Mouse (Mus musculus) layer of hippocampus, postnatal 10 days (tissue): ENCODE results near the gene Cfap45. TPM values are rescaled to one million over a fixed set of nuclear protein-coding genes. Genes with fewer than 3 reads are reported as not detected.

Experiments used
- DNase-seq, 2 experiments: peaks; one replicate each; pipeline ENCODE4 v3.0.0; 2021; ENCODE audit warnings: low spot score in 2 of 2
- total RNA-seq, 2 experiments: library from RNA; stranded (reverse); gene quantifications; 2 replicates each; pipeline ENCODE4 v1.2.3; 2021

The Cfap45 gene
- total RNA-seq, 2 experiments from 2014 or later = 3.3 to 4.9 TPM

DNA sequence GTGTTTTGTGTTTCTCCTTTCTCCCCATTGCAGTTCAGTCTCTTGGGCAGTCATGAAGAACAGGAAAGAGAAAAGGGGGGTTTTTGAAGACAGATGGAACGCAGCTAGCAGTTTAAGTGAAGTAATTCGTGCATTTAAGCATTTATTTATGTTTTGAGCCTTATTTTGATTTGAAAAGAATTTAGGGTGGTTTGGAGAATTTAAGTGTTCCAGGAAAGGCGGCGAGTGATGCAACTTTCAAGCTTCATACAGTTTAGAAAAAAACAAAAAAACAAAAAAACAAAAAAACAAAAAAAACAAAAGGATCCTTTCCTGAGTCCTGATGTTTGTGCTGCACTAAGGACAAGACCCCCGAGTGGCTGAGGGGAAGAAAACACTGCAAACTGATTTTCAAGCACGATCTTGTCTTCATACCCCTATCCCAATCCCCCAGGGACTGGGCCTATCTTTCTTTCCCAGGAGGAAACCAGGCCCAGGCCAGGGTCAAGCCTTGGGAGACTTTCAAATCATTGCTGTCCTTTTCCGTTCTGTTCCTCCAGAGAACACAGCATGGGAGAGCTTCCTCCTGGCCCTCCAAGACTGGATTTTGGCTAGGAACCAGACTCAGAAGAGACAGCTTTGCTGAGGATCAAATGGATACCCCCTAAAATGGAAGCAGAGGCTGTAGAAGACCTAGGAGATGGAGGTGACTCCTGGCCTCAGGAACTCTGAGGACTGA lies 5.9 kb upstream of the Cfap45 start:
- no peak for DNase-seq

DNA sequence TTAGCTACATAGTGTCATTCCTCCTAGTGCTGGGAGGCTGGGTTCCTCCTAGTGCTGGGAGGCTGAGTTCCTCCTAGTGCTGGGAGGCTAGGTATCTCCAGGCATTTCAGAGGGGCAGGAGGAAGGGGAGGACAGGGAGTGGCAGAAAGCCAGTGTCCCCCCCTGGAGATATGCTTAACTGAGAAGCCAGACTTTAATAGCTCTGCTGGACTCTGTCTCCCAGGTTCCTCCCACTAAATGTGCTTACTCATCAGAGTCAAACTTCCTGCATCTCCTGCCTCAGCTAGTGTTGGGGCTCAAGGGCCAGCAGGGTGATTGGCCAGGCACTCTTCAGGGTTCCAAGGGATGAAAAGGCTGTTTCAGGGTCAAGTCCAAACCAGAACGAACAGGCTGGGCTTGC lies 5.2 kb upstream of the Cfap45 start:
- DNase-seq = no peak

DNA sequence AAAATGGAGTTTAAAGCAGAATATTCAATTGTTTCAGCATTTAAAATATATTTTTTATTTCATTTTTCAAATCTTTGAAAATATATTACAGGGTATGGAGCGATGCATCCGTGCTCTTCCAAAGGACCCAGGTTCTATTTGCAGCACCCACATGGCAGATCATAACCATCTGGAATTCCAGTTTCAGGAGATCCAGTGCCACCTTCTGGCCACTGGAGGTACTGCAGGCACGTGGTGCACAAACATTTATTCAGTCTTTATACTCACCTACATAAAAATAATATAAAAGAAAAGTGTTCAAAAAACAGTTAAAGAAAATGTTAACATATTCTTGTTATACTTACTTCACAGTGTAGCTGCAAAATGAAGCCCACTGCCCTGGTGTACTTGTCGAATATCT lies 2.6 kb upstream of the Cfap45 start:
- DNase-seq = no peak

DNA sequence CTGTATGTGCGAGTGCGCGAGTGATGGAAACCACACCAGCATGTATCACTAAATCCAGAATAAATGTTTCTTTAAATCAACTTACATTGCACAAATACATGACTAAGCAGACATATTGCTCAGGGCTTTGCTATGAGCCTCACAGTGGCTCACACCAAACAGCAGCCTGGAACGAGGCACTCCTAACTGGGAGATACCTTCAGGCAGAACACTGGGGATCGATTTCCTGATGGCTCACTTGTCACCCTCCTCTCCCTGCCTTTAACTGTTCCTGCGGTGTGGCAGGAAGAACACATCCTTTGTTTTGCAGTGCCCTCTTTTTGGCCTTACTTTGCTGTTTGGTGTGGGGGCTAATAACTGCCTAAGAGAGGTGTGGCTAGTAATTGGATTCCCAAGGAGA lies 957 bp upstream of the Cfap45 start:
- no peak for DNase-seq

DNA sequence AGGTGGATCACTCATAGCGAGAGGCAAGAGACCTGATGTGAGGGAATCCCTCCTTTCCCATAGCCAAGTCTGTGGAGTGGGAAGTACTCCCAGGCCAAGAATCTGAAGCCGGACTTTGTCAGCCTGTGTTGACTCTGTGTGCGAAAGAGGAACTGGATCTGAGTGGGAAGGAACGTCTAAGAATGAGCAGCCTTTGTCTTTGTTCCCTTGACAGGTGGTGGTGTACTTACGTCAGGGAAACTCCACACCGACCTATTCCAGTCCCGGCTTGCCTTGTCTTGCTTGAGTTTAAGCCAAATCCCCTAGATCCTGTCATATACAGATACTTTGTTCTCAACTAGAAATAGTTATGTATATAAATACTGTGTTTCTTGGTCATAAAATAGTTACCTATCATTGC lies 1.9 kb downstream of the Cfap45 start:
- no peak for DNase-seq

DNA sequence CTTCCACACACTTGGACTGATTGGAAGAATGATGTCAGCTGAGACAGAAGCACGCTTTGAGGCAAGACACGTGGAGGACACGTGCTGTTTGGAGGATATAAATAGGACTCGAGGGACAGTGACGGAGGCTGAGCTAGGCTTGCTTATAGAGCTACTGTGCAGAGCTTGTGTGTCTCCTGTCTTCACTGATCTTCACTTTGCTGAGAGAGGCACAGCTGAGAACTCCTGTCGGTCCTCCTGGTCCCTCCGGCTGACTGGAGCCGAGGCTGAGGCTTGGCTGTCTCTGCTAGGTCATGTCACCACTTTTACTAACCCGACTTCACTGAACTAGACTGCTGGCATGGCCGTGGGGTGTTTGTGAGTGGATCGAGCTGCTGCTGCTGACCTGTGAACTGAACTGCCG lies 3.1 kb downstream of the Cfap45 start:
- DNase-seq = no peak

DNA sequence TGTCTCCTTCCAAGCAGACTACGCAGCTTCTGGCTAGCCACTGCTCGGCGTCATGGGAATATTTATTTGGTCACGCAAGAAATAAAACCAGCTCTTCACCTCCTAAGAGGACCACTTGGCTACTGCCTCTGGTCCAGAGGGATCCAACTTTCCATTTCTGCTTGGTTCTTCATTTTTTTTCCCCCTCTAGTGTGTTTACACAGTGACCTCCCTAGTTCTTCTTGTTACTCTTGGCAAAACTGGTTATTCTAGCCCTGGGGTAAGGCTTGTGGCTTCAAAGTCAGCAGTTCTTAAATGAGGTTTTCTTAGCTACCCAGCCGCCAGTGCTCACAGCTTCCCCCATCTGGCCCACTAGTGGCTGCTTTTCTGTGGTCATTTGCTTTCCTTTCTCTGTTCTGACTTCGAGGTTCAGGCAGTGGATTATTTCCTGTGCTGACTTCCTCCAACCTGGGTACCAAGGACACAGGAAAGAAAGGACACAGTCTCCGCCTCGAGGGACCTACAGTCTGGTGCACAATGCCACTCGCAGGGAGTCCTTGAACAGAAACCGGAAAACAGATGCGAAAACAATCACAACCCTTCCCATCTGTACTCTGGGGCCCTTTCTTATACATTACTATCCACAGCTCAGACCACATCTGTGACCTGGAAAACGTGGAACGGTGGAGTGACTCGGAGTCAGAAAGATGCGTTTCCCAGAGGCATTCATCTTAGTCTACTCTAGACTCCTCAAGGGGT lies 4.6 kb downstream of the Cfap45 start:
- DNase-seq = no peak

DNA sequence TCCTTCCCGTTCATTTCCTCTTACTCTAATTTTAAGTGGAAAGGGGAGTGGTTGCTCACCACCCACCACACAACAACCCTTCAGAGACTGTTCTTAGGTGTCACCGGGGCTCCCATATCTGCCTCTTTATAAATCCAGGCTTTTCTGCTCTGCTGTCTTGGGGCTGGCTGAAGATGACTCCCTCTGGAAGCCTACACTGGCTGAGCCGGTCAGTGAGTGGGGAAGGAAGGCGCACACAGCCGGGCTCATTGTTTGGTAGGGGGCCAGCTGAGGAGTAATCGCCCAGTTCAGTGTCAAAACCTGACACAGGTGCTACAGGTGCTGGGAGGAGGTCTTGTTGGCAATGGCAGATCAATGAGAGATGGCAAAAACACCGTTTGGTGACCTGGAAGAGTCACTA lies 5.4 kb downstream of the Cfap45 start:
- DNase-seq = no peak

DNA sequence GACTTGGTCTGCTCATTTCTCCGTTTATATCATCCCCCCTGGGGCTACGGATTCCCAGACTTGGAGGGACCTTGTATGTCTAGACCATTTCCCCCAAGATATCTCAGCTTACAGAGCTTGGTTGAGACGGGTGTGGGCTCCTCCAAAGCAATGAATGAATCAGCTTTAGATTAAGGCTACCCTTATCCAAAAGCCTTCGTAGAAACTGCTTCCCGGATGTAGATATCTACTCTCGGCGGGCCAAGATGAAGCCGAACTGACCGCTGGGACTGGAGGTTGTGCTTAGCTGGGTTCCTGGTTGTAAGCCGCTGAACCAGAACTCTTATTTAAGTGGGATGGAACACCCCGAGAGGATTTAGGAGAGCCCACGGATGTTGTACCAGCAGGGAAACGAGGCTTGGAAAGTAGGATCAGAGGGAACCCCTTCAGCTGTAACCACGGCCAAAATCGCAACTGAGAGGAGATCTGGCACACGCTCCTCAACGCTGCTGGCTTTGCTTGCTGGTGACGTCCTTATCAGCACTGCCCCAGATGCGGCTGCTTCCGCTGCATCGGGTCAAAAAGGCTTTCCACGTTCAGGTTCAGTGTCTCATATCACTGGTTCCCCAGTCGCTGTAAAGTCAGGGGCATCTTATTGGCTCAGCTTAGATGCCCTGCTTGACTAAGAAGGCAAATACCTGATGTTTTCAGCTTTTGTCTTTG lies 5.9 kb downstream of the Cfap45 start:
- DNase-seq = no peak

DNA sequence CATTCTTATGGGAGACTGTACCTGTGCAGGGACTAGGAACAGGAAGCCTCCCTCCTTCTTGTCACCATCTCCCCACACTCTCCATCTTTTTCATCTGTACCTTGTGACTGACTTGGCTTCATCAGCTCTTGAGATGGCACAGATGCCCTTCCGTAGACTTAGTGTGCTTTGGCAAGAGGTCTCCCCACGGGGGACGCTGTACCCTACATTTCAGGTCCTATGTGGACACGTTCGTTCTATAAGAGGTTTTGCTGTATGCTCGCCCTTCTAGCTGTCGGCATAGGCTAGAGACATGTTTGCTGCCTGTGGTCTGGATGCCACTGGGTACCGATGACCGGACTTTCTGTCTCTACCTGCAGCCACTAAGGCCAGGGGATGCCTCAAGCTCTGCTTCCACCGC lies 6.8 kb downstream of the Cfap45 start:
- DNase-seq = no peak

DNA sequence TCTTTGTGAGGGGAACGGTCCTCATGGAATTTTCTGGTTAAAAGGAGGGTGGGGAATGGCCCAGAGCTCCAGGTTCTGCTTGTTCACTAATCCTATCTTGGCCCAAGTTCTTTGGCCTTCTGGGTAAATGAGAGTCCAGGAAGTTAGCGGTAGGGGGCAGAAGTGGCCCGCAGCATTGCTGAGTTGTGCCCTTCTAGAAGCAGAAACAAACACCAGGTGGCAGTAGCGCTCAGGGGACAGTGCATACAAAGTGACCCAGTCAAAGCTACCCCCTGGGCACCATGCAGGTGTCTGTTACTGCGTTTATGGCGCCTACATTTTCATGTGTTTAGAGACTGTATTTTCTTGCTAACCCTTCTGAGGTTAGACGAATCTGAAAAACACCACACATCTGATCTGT lies 8.1 kb downstream of the Cfap45 start:
- DNase-seq = peak; percentile 93

DNA sequence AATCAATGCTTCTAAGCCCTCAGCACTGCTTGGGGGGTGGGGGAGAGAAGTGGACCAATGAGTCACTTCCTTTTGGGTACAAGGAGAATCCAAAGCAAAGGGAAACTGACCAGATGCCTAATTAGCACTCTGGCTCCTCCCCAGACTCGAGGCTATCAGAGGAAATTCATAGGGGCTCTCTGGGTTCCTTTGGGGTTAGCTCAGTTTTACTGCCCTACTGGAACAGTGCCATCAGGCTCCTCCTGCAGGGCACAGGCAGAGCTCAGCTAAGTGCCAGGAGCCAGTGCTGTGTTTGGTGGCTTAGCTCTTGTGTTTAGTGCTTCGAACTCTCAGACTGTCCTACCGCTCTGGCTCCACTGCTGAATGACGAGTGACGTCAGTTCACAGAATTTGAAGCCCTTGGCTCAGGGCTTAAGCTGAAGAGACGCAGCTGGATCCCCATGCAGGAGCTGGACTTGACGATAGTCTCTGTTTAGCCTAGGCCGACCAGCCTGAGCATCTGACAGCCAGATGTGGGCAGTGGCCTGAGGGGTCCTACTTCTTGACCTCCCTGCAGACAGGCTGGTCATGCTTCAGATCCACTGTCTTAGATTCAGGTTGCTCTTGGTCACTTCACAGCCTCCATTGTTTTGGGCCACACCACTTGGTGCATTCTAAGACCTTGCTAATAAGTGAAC lies 10.1 kb downstream of the Cfap45 start:
- DNase-seq = no peak

DNA sequence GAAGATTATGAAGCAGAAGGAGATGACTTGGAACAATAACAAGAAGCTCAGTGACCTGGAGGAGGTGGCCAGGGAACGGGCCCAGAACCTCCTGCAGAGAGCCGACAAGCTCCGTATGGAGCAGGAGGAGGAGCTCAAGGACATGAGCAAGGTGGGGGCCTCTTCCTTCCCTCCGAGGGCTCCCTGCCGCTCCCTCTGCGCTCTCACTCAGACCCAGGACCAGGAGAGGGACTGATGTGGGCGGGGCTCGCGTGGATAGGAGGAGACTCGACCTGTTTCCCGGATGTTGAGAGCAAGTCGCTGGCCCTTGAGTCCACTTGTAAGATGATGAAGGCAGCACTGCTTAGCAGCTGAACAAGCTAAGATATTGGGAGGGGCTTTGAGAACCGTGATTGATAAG lies 11.9 kb downstream of the Cfap45 start:
- no peak for DNase-seq

DNA sequence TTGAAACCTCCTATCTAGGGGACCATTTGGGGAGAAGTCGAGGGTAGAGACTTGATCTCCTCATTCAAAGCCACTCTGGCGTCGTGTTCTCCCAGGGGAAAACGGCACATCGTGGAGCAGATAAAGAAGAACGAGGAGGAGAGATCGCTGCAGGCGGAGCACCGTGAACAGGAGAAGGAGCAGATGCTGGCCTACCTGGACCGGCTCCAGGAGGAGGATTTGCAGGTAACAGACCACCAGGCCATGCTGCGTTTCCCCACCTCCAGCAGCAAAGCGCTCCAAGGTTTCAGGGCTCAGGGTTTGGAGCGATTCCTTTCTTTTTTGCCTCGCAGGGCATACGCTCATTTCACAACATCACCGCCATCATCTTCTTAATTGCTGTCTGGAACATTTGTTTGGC lies 14.5 kb downstream of the Cfap45 start:
- no peak for DNase-seq

DNA sequence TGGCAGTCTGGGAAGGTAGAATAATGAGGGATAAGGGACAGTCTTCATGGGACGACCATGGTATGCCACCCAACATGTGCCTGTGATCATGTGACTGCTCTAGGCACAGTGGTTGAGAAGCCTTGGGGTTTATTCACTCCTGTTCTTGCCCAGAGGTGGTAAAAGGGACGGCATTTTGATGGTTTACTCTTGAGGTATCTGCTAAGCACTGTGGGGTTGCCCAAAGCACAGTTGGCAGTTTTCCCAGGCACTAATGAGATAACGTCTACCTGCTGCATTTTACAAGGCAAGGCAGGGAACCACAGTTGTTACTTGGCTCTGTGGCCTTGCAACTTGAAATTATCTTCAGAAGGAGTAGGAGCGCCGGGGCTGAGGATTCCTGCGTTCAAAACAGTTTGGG lies 19.2 kb downstream of the Cfap45 start:
- no peak for DNase-seq

DNA sequence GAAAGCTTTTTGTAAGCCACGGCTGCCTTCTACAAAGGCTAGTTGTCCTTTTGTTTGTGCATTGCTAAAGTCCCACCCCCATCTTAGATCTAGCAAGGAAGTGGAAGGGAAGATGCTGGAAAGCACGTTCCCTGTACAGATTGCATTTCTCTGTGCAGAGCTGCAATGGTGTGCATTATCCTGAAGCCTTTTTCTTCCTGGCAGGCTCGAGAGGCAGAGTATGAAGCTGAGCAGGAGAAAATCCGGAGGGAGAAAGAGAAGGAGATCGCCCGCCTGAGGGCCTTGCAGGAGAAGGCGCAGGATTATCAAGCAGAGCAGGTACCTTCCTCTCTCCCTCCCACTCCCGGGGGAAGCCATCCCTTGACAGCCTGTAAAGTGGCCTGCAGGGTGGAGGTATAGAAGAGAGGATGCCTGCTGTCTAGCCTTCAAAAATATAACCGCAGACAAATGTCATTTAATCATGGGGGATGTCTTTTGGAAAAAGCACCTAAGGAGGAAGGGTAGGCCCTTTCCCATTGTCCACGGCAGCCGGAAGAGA lies 19.8 kb downstream of the Cfap45 start:
- DNase-seq = no peak

DNA sequence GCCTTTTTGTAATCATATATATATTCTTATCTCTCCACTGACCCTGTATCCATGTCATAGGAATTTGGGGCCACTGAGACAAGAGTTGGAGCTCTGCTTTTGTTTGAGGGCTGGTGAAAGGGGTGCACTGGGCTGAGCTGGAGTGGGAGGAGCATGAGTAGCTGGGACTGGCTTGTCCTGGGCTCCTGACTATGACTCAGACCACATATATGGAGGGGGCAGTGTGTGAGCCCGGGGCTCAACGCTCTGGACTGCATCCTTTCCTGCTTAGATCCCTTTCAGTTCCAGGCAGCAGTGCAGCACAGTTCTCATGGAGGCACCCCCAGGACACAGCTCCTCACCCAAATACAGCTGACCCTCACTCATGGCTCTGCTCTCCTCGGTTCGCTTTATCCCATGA lies 25.5 kb downstream of the Cfap45 start:
- DNase-seq = no peak

DNA sequence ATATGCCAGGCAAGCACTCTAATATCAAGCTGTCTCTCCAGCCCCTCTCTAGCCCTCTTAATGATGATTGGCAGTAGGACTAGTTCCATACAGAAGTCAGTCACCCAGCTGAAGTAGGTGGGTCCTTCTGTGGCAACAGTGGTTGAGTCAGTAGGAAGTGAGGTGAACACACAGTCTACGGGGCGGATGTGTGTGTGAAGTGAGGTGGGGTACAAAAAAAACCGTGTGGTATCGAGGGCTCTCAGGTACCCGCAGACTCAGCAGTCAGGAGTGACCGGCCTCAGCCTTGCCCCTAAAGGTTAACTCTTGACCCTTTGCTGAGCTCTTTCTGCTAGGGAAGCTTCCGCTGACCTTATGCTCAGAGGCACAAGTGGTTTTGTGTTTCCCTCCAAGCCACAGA lies 27.9 kb downstream of the Cfap45 start:
- DNase-seq = no peak

DNA sequence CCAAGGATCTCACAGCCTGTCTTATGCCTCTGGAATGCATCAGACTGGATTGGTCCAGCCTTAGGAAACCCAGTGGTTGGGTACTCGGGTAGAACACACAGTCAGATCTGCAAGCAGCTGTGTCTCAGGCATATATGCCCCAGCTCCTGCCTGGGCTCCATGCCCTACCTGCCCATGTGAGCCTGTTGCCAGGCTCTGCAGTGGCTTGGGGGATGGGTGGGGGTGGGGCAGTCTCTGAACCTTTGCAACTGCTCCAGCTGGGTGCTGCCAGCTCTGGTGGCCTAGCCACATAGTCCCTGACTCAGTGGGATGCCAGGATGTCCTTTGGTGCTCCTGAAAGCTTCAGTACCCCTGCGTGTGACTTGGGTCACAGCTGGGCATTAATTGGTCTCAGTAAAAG lies 28.7 kb downstream of the Cfap45 start:
- DNase-seq = no peak

DNA sequence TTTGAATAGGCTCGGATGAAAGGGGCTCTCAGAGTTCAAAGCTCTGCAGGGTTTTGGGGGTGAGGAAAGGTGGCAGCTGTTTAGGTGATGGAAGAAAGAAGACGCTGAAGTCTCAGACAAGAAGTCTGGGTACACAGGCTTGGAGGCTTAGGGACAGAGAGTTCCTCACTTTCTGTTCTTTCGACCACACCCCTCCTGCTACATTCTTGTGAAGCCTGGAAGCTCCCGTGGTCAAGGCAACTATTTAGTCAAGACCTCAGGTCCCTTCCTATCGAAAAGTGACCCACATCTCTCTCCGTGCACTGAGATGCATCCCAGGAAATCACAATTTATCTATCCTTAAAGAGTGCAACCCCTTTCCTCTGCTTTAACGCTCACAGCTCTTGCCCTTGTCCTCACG lies 29.1 kb downstream of the Cfap45 start:
- no peak for DNase-seq

DNA sequence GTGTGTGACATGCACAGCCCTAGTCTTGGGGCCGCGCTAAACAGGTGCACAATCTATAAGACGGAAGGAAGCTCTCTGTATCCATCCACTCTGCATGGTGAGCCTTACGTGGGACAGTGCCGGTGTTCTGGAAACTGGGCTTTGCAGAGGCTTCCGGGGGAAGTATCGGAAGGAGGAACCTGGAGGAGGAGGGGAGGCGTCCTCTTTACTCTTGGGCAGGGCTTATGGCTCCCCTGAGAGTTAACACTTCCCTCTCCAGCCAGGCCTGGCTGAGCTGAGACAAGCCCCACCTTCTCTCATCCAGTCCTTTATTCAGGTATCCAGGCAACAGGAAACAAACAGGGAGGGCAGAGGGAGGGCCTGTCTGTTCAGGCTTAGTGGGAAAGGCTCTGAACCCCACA lies 29.9 kb downstream of the Cfap45 start:
- DNase-seq = no peak

DNA sequence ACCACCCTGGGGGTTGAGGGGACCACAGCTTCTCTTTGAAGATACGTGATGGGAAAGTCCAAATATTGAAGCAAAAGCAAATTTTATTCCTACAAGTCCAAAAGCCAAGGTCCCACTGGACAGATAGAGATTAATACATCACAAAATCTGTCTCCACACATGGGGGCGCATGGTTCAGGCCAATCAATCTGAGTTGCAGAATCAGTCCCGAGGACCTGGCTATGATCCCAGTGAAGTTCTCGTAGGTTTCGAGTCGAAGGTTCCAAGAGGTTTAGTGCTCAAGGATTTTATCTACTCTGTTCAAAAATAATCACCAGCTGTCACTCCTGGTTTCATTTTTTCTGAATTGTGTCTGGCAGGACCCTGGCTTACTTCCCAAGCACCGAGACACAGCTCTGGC lies 30.4 kb downstream of the Cfap45 start:
- no peak for DNase-seq
